Mouse (Mus musculus) C2C12 (cell line): Measurements from ENCODE around the gene Dedd.
A peak's percentile ranks its signal among the peaks of the same experiment; 100 is the strongest.

ENCODE experiments used
- CTCF ChIP-seq: IDR thresholded peaks from one replicate; pipeline ENCODE4 v1.5.1; 2011; ENCODE audit not compliant: control insufficient read depth, insufficient read depth, insufficient read length
- FOSL1 ChIP-seq: IDR thresholded peaks from one replicate; pipeline ENCODE4 v1.8.0; 2011; ENCODE audit warnings: mild to moderate bottlenecking, low read length; ENCODE audit not compliant: poor library complexity, insufficient read depth, severe bottlenecking
- USF1 ChIP-seq: IDR thresholded peaks from one replicate; pipeline ENCODE4 v1.6.1; 2011; ENCODE audit warnings: low read depth, mild to moderate bottlenecking, control low read depth, moderate library complexity

DNA sequence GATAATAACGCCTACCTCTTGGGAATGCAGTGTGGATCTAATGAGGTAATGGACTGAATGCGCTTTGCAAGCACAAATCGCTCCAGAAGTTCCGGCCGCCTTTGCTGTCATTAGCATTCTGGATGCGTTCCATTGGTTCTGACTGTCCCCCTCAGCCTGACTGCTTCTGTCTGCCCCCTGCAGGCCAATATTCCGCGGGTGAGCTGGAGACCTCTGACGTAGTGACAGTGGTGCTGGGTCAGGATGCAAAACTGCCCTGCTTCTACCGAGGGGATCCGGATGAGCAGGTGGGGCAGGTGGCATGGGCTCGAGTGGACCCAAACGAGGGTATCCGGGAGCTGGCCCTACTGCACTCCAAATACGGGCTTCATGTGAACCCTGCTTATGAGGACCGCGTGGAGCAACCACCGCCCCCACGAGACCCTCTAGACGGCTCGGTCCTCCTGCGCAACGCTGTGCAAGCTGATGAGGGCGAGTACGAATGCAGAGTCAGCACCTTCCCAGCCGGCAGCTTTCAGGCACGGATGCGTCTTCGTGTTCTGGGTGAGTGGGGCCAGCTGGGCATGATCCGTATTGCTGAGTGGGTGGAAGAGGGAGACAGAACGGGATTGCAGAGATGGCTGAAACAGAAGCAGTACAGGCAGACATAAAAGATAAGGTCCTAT, 51.1 kb downstream of the Dedd start:
- TF ChIP-seq FOSL1 (no peak), USF1 (no peak), CTCF (peak; percentile 62)
